ENCODE assay signal across 18 mouse cellular contexts in genomic region chr8:110911576-110912570, GRCm38 (mm10). TPM values are rescaled to one million over a fixed set of nuclear protein-coding genes. Genes with fewer than 3 reads are reported as not detected.
A peak's percentile ranks its signal among the peaks of the same experiment; 100 is the strongest.
DNase-seq lines count a peak whose midpoint lies in the region; ATAC-seq lines count a peak whose summit lies in the region.
"Had no signal": no experiment of that assay in that cellular context is flagged by ENCODE, and none has a peak within 500 bp of the region (broad histone marks: within the 10 kb centered on the region; RNA-seq: fewer than 3 reads in every experiment).

No protein-coding gene starts in this region.

- H3K27ac ChIP-seq in heart, embryonic 11.5 days (ENCODE audit: low read depth, low read length): no peak overlapping the region
- H3K27ac ChIP-seq: embryonic facial prominence, embryonic 12.5 days; hindbrain, embryonic 12.5 days had no signal

- no peak overlapping the region for H3K4me2 ChIP-seq in heart, embryonic 11.5 days
- H3K4me2 ChIP-seq: embryonic facial prominence, embryonic 12.5 days; hindbrain, embryonic 12.5 days had no signal

- DNase-seq in heart, adult 11 months: no peak
- peak; percentile 33 for DNase-seq in A20 (ENCODE audit: low read depth, low spot score)
- DNase-seq in urinary bladder, postnatal 4 days (ENCODE audit: low spot score in 2 of 2): no peak
- DNase-seq in adrenal gland, postnatal 25 days: no peak
- DNase-seq in heart, postnatal 14 days: no peak
- DNase-seq: adrenal gland, postnatal 36 days; cerebellum, adult 8-10 months; heart, adult 18-20 months; kidney, adult 18-20 months; left cerebral cortex, postnatal 4 days; thymus, adult 2 months had no signal

- no peak overlapping the region for H3K9ac ChIP-seq in heart, embryonic 11.5 days (ENCODE audit: low read depth, low read length)
- H3K9ac ChIP-seq: embryonic facial prominence, embryonic 12.5 days; hindbrain, embryonic 12.5 days had no signal

- no peaks in the 10 kb centered on the region for H3K9me3 ChIP-seq in heart, embryonic 11.5 days (replicated peaks; ENCODE audit: control insufficient read depth, low read length)
- H3K9me3 ChIP-seq: embryonic facial prominence, embryonic 12.5 days; hindbrain, embryonic 12.5 days had no signal

- H3K4me1 ChIP-seq in heart, embryonic 11.5 days (ENCODE audit: control insufficient read depth, insufficient read depth, low read length): no peaks in the 10 kb centered on the region
- H3K4me1 ChIP-seq: embryonic facial prominence, embryonic 12.5 days; hindbrain, embryonic 12.5 days had no signal

- H3K4me3 ChIP-seq in heart, embryonic 11.5 days (ENCODE audit: low read depth, low read length): no peak overlapping the region
- H3K4me3 ChIP-seq: embryonic facial prominence, embryonic 12.5 days; hindbrain, embryonic 12.5 days had no signal

- peak; percentile 59; the same call in 1 of the 2 replicates for ATAC-seq in heart, embryonic 11.5 days (replicated peaks; ENCODE audit: insufficient number of reproducible peaks, low FRiP score, low TSS enrichment)
- ATAC-seq in common myeloid progenitor, adult 5-6 weeks (replicated peaks; ENCODE audit: low read depth, poor library complexity, severe bottlenecking): peak; percentile 97
- peak; percentile 97 for ATAC-seq in megakaryocyte, adult 5-6 weeks (ENCODE audit: poor library complexity, severe bottlenecking)
- ATAC-seq: forebrain, embryonic 16.5 days; midbrain, embryonic 16.5 days had no signal

- no peaks in the 10 kb centered on the region for H3K27me3 ChIP-seq in heart, embryonic 11.5 days (ENCODE audit: control insufficient read depth, insufficient read depth, low read length)
- H3K27me3 ChIP-seq: embryonic facial prominence, embryonic 12.5 days; hindbrain, embryonic 12.5 days had no signal

- intact Hi-C loops in heart, postnatal 14 days (cut with DNase I): no loop called here

- WGBS in heart, embryonic 11.5 days (ENCODE audit: insufficient replicate concordance): 80% methylated on average over 15 of the region's 15 CpGs

- H3K36me3 ChIP-seq in heart, embryonic 11.5 days (ENCODE audit: control insufficient read depth, insufficient read depth, low read length): no peaks in the 10 kb centered on the region
- H3K36me3 ChIP-seq: embryonic facial prominence, embryonic 12.5 days; hindbrain, embryonic 12.5 days had no signal

RNA-seq across cellular contexts. Expression of gene St3gal2, which starts 7.8 kb away (rescaled TPM):
- 11.9 TPM in 2 replicates for polyA plus RNA-seq in heart, embryonic 11.5 days (2014; fragmentation: Nextera tagmentation; extraction: Ambion mirVana)
- total RNA-seq in common myeloid progenitor, adult 5-6 weeks (2017): 7.1 and 12.6 TPM in 2 replicates
- 23.1 and 25.0 TPM in 2 replicates for total RNA-seq in megakaryocyte, adult 5-6 weeks (2015)
- total RNA-seq in megakaryocyte, adult 5-6 weeks (2017): 15.2 and 17.0 TPM in 2 replicates
- 18.3 and 20.4 TPM in 2 replicates for total RNA-seq in adrenal gland, postnatal 25 days (2021)
- total RNA-seq in heart, postnatal 14 days (2021): 10 to 100 TPM; 32.6 to 33.0 TPM

RNA-seq across cellular contexts. Expression of gene Fuk, which starts 9.6 kb away (rescaled TPM):
- polyA plus RNA-seq in heart, embryonic 11.5 days (2014; fragmentation: Nextera tagmentation; extraction: Ambion mirVana): 5.1 and 5.7 TPM in 2 replicates
- total RNA-seq in common myeloid progenitor, adult 5-6 weeks (2017): 3.0 and 5.2 TPM in 2 replicates
- total RNA-seq in megakaryocyte, adult 5-6 weeks (2015): 1.5 and 3.4 TPM in 2 replicates
- 3.7 TPM in 2 replicates for total RNA-seq in megakaryocyte, adult 5-6 weeks (2017)
- 10.5 and 12.0 TPM in 2 replicates for total RNA-seq in adrenal gland, postnatal 25 days (2021)
- total RNA-seq in heart, postnatal 14 days (2021): 1 to 10 TPM; 6.2 to 6.3 TPM
